Mouse (Mus musculus): ENCODE measurements at regions not wholly inside any gene's neighbourhood (a gene's known extent, or its start where the extent isn't known, plus 50 kb on each side); places are given as distances from the start of the nearest gene placed in this dataset.

DNA sequence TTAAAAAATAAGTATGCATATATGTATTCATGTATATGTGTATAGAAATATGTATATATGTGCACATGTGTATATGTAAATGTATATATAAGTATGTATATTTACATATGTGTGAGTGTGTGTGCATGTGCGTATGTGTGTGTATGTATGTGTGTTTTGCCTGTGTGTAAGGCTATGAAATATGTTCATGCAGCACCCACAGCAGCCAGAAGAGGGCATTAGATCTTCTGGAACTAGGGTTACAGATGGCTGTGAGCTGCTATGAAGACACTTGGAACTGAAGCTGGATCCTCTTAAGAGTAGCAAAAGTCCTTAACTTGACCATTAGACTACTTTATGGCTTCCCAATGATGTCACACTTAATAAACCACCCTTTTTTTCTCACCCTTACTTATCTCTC, 166.2 kb upstream of the Nampt start:
- Histone ChIP-seq H3K27ac (no peak overlapping the region), H3K36me3 (ENCODE audit: control insufficient read depth, insufficient read depth, low read length) (no peaks in the 10 kb centered on the region), H3K79me2 (replicated peaks; ENCODE audit: control insufficient read depth, insufficient read depth, low read length) (no peaks in the 10 kb centered on the region), H3K27me3 (ENCODE audit: control insufficient read depth, insufficient read depth, low read length) (no peaks in the 10 kb centered on the region), H3K4me3 (no peak overlapping the region), H3K9ac (ENCODE audit: low read depth, low read length) (no peak overlapping the region), H3K4me1 (ENCODE audit: control insufficient read depth, insufficient read depth, low read length) (no peaks in the 10 kb centered on the region)
- intact Hi-C loops (cut with DNase I): no loop called here
- 94% methylated on average over 1 of the region's 1 CpGs for WGBS
- TF ChIP-seq POLR2A (IDR thresholded peaks at IDR 0.05; ENCODE audit: insufficient read depth, low read depth, low read length): no peak
- TF ChIP-seq CTCF (IDR thresholded peaks at IDR 0.05): peak; percentile 38
- DNase-seq: no peak

- WGBS: 37% methylated on average over 2 of the region's 2 CpGs
- H3K36me3 ChIP-seq (ENCODE audit: control insufficient read depth, insufficient read depth, low read length): peaks cover under 1% of the 10 kb centered on the region; the same call in 1 of the 2 replicates
- intact Hi-C loops (cut with DNase I): loop anchor here (1.0 to 5.0 kb wide), 2 partner anchors 22 to 166 kb away; no protein-coding TSS in a partner anchor
- H3K79me2 ChIP-seq (replicated peaks; ENCODE audit: control insufficient read depth, insufficient read depth, low read length): no peaks in the 10 kb centered on the region
- H3K4me1 ChIP-seq (ENCODE audit: control insufficient read depth, insufficient read depth, low read length): no peaks in the 10 kb centered on the region
- H3K9ac ChIP-seq (ENCODE audit: low read depth, low read length): no peak overlapping the region
- H3K27ac ChIP-seq: peak overlapping the region; percentile 75
- H3K4me3 ChIP-seq: no peak overlapping the region
- peak in 1 of 2 experiments; percentile 60 for DNase-seq
- H3K27me3 ChIP-seq (ENCODE audit: control insufficient read depth, insufficient read depth, low read length): no peaks in the 10 kb centered on the region
- TF ChIP-seq POLR2A (IDR thresholded peaks at IDR 0.05; ENCODE audit: insufficient read depth, low read depth, low read length) (peak; percentile 66), CTCF (IDR thresholded peaks at IDR 0.05) (no peak), EP300 (IDR thresholded peaks at IDR 0.05; ENCODE audit: insufficient read depth, low read depth, low read length) (peak; percentile 73)
Measured at GRCm38 (mm10) chr12:32656194-32656593, 163.2 kb upstream of the Nampt start.

DNA sequence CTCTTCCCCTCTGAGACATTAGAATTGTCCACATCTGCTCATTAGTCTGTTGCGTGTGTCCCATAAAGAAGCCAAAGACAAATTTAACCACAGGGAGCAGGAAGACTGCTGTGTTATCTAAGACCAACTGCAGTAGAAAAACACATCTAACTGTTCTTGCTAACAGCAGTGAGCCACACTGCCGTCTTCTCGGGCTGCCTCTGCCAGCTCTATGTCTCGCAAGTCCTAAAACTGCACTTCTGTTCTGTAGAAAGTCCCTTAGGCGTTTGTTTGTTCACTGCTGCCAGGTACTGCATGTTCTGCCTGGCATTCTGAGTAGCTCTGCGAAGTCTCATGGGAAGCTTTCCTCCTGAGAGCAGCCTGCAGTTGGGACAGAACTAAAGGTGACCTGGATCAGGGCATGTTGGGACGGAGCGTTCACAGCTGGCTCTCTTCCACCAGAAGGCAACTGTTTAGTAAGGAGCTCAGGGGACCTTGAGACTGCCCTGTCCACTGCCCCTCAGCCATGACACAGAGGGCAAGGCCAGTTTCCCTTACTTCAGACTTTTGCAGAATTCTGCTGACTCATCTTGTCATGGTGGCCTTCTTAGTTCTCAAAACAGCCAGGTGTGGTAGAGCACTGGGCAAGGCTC, 157.4 kb upstream of the Nampt start:
- intact Hi-C loops (cut with DNase I): loop anchor here (2.0 kb wide), 1 partner anchor 15 kb away; no protein-coding TSS in a partner anchor
- TF ChIP-seq EP300 (IDR thresholded peaks at IDR 0.05; ENCODE audit: insufficient read depth, low read depth, low read length) (peak; percentile 98), POLR2A (IDR thresholded peaks at IDR 0.05; ENCODE audit: insufficient read depth, low read depth, low read length) (peak; percentile 58; the same call in 1 of the 2 replicates), CTCF (IDR thresholded peaks at IDR 0.05) (no peak)
- H3K9ac ChIP-seq (ENCODE audit: low read depth, low read length): no peak overlapping the region
- H3K36me3 ChIP-seq (ENCODE audit: control insufficient read depth, insufficient read depth, low read length): peaks cover 4% of the 10 kb centered on the region; the same call in 1 of the 2 replicates
- H3K4me1 ChIP-seq (ENCODE audit: control insufficient read depth, insufficient read depth, low read length): peaks cover 4% of the 10 kb centered on the region; the same call in 1 of the 2 replicates
- H3K27me3 ChIP-seq (ENCODE audit: control insufficient read depth, insufficient read depth, low read length): no peaks in the 10 kb centered on the region
- 37% methylated on average over 8 of the region's 8 CpGs for WGBS
- peak; percentile 49 to 76 for DNase-seq
- H3K79me2 ChIP-seq (replicated peaks; ENCODE audit: control insufficient read depth, insufficient read depth, low read length): no peaks in the 10 kb centered on the region
- H3K4me3 ChIP-seq: no peak overlapping the region
- peak overlapping the region; percentile 86 for H3K27ac ChIP-seq

GRCm38 (mm10) chr12:32666040-32666439, 153.3 kb upstream of the Nampt start:
- peaks cover 4% of the 10 kb centered on the region; the same call in 1 of the 2 replicates for H3K36me3 ChIP-seq (ENCODE audit: control insufficient read depth, insufficient read depth, low read length)
- no peak for DNase-seq
- H3K27ac ChIP-seq: no peak overlapping the region
- peaks cover 4% of the 10 kb centered on the region; the same call in 1 of the 2 replicates for H3K4me1 ChIP-seq (ENCODE audit: control insufficient read depth, insufficient read depth, low read length)
- TF ChIP-seq EP300 (IDR thresholded peaks at IDR 0.05; ENCODE audit: insufficient read depth, low read depth, low read length): no peak
- no peak for TF ChIP-seq POLR2A (IDR thresholded peaks at IDR 0.05; ENCODE audit: insufficient read depth, low read depth, low read length)
- no peak for TF ChIP-seq CTCF (IDR thresholded peaks at IDR 0.05)
- H3K79me2 ChIP-seq (replicated peaks; ENCODE audit: control insufficient read depth, insufficient read depth, low read length): no peaks in the 10 kb centered on the region
- intact Hi-C loops (cut with DNase I): no loop called here
- no peak overlapping the region for H3K9ac ChIP-seq (ENCODE audit: low read depth, low read length)
- no peak overlapping the region for H3K4me3 ChIP-seq
- H3K27me3 ChIP-seq (ENCODE audit: control insufficient read depth, insufficient read depth, low read length): no peaks in the 10 kb centered on the region
- 50% methylated on average over 1 of the region's 1 CpGs for WGBS

GRCm38 (mm10) chr12:32677908-32678307, 141.4 kb upstream of the Nampt start:
- H3K4me1 ChIP-seq (ENCODE audit: control insufficient read depth, insufficient read depth, low read length): peaks cover 2% of the 10 kb centered on the region
- TF ChIP-seq CTCF (IDR thresholded peaks at IDR 0.05) (no peak), EP300 (IDR thresholded peaks at IDR 0.05; ENCODE audit: insufficient read depth, low read depth, low read length) (peak; percentile 84), POLR2A (IDR thresholded peaks at IDR 0.05; ENCODE audit: insufficient read depth, low read depth, low read length) (no peak)
- peaks cover 8% of the 10 kb centered on the region for H3K36me3 ChIP-seq (ENCODE audit: control insufficient read depth, insufficient read depth, low read length)
- H3K27me3 ChIP-seq (ENCODE audit: control insufficient read depth, insufficient read depth, low read length): no peaks in the 10 kb centered on the region
- H3K27ac ChIP-seq: peak overlapping the region; percentile 93
- H3K4me3 ChIP-seq: no peak overlapping the region
- WGBS: 39% methylated on average over 1 of the region's 1 CpGs
- no peak overlapping the region; the same call in 1 of the 2 replicates for H3K9ac ChIP-seq (ENCODE audit: low read depth, low read length)
- intact Hi-C loops (cut with DNase I): loop anchor here (1.0 to 2.0 kb wide), 3 partner anchors 15 to 83 kb away; no protein-coding TSS in a partner anchor
- DNase-seq: peak in 1 of 2 experiments; percentile 73
- no peaks in the 10 kb centered on the region for H3K79me2 ChIP-seq (replicated peaks; ENCODE audit: control insufficient read depth, insufficient read depth, low read length)

DNA sequence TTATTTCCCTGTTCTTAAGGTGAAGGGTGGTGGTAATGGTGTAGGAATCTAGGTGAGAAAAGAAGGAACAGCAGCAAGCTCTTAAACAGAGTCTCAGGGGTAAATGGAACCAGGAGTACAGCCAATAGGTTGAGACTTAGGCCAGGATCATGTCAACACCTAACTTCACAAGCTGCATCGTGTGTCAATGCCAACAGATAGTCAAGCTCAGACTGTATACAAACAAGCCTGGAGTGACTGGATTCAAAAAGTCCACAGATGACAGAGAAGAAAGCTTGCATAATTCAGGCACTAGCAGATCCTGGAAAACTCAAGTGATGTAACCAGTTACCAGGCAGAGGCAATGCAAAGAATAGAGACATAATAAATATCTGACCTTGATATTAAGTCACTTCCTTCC, 140.6 kb upstream of the Nampt start:
- TF ChIP-seq CTCF (IDR thresholded peaks at IDR 0.05): no peak
- TF ChIP-seq EP300 (IDR thresholded peaks at IDR 0.05; ENCODE audit: insufficient read depth, low read depth, low read length): 0 out of 2 replicates have a peak, but pooled peaks have one; percentile 20
- peak; percentile 26; the same call in 1 of the 2 replicates for TF ChIP-seq POLR2A (IDR thresholded peaks at IDR 0.05; ENCODE audit: insufficient read depth, low read depth, low read length)
- H3K4me3 ChIP-seq: no peak overlapping the region
- no peaks in the 10 kb centered on the region for H3K79me2 ChIP-seq (replicated peaks; ENCODE audit: control insufficient read depth, insufficient read depth, low read length)
- peaks cover 8% of the 10 kb centered on the region for H3K36me3 ChIP-seq (ENCODE audit: control insufficient read depth, insufficient read depth, low read length)
- peak overlapping the region; percentile 93 for H3K27ac ChIP-seq
- peaks cover 2% of the 10 kb centered on the region for H3K4me1 ChIP-seq (ENCODE audit: control insufficient read depth, insufficient read depth, low read length)
- H3K9ac ChIP-seq (ENCODE audit: low read depth, low read length): no peak overlapping the region; the same call in 1 of the 2 replicates
- 15% methylated on average over 1 of the region's 1 CpGs for WGBS
- DNase-seq: peak; percentile 40 to 73
- intact Hi-C loops (cut with DNase I): loop anchor here (1.0 kb wide), 2 partner anchors 22 to 83 kb away; no protein-coding TSS in a partner anchor
- H3K27me3 ChIP-seq (ENCODE audit: control insufficient read depth, insufficient read depth, low read length): no peaks in the 10 kb centered on the region

All from heart, adult 2 months (tissue).